Mouse (Mus musculus) embryonic facial prominence, embryonic 12.5 days (tissue): ENCODE results near the gene Agfg1. TPM values are rescaled to one million over a fixed set of nuclear protein-coding genes. Genes with fewer than 3 reads are reported as not detected.

ENCODE experiments used
- ATAC-seq: fragments of 200-750 bp; cut with Nextera tagmentation; 2 replicates; pipeline ENCODE4 v1.8.0; 2017; ENCODE audit not compliant: insufficient number of reproducible peaks, insufficient read depth, low FRiP score, low TSS enrichment
- H3K27ac ChIP-seq: fragments of 300-500 bp; sonication (generic); 2 replicates; pipeline ENCODE4 v1.5.1; 2016; ENCODE audit warnings: mild to moderate bottlenecking
- H3K27me3 ChIP-seq: fragments of 300-500 bp; sonication (generic); 2 replicates; pipeline ENCODE4 v1.6.1; 2016; ENCODE audit warnings: mild to moderate bottlenecking, moderate library complexity
- H3K36me3 ChIP-seq: fragments of 300-500 bp; sonication (generic); 2 replicates; pipeline ENCODE4 v1.6.1; 2016; ENCODE audit warnings: mild to moderate bottlenecking
- H3K4me1 ChIP-seq: fragments of 300-500 bp; sonication (generic); 2 replicates; pipeline ENCODE4 v1.6.1; 2016
- H3K4me2 ChIP-seq: fragments of 300-500 bp; sonication (generic); replicated peaks from 2 replicates; pipeline ENCODE4 v1.6.1; 2016; ENCODE audit warnings: mild to moderate bottlenecking, moderate library complexity
- H3K4me3 ChIP-seq: fragments of 300-500 bp; sonication (generic); 2 replicates; pipeline ENCODE4 v1.5.1; 2016; ENCODE audit warnings: mild to moderate bottlenecking
- H3K9ac ChIP-seq: fragments of 300-500 bp; sonication (generic); 2 replicates; pipeline ENCODE4 v1.6.1; 2016; ENCODE audit warnings: mild to moderate bottlenecking, moderate library complexity
- H3K9me3 ChIP-seq: fragments of 300-500 bp; sonication (generic); 2 replicates; pipeline ENCODE4 v1.6.1; 2016; ENCODE audit warnings: mild to moderate bottlenecking, moderate library complexity
- WGBS: fragments of 180-500 bp; shearing (Covaris S2); methylation state at CpG from one replicate; pipeline ENCODE4 v1.1.7; 2016; 5-methylcytosine and 5-hydroxymethylcytosine counted together
- polyA plus RNA-seq: library from polyadenylated mRNA; unstranded; fragments of >200 nt; fragmentation: Nextera tagmentation; extraction: Ambion mirVana; gene quantifications from 2 replicates; pipeline ENCODE4 v1.2.1, GENCODE M21; 2016

Gene Agfg1
- polyA plus RNA-seq, 1 experiment from 2014 or later: 39.5 TPM

DNA sequence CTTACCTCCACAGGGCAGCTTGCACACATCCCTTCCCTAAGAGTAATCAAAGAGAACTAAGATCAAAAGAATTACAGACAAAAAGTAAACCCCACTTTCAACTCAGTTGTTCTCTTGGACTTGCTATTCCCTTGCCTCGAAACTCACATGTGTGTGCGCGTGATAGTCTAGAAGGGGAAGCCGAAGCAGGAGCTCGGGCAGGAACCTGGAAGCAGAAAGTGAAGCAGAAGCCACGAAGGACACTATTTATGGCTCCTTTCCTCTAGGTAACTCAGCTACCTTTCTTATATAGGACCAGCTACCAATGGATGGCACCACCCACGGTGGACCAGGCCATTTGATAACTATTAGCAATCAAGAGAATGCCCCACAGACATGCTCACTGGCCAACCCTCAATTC lies 13.5 kb upstream of the Agfg1 start:
- no peak for ATAC-seq
- H3K9ac ChIP-seq: no peak overlapping the region
- WGBS: 88% methylated on average over 7 of the region's 7 CpGs
- H3K4me1 ChIP-seq: no peaks in the 10 kb centered on the region
- no peaks in the 10 kb centered on the region for H3K36me3 ChIP-seq
- no peak overlapping the region for H3K4me2 ChIP-seq
- no peaks in the 10 kb centered on the region for H3K27me3 ChIP-seq
- H3K9me3 ChIP-seq: no peaks in the 10 kb centered on the region
- H3K4me3 ChIP-seq: no peak overlapping the region
- H3K27ac ChIP-seq: no peak overlapping the region

DNA sequence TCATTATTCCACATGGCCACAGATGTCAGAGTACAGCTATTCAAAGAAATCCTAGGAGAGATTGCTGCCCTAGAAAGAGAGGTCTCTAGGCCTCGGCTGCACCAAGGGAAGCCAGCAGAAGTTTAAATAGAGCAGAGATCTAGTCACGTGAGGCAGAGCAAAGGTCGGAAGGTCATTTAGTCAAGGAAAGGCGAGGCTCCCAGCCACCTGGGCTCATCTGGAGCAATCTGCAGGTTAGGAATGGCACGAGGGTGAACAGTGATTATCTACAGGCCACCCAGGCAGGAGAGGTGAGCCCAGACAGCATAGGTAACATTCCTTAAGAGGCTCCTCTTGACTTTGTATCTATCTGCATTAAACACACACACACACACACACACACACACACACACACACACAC lies 12.4 kb upstream of the Agfg1 start:
- Histone ChIP-seq H3K9me3 (no peaks in the 10 kb centered on the region), H3K27ac (no peak overlapping the region), H3K4me3 (no peak overlapping the region), H3K9ac (no peak overlapping the region), H3K4me1 (no peaks in the 10 kb centered on the region), H3K36me3 (no peaks in the 10 kb centered on the region), H3K4me2 (no peak overlapping the region), H3K27me3 (no peaks in the 10 kb centered on the region)
- 33% methylated on average over 5 of the region's 5 CpGs for WGBS
- ATAC-seq: no peak

DNA sequence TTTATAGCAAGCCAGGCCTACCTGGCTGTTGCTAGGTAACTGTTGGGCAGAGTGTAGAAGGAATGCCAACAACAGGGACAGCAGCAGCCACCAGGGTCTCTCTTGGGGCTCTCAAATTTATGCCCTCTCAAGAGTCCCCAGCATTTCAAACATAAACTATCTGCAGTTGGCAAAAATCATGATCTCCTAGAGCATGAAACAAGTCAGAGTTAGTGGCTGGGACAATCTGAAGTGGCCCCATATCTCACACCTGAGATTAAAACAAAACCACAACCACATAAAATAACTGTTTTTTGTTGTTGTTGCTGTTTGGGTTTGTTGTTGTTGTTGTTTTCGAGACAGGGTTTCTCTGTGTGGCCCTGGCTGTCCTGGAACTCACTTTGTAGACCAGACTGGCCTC lies 8.5 kb upstream of the Agfg1 start:
- no peak for ATAC-seq

DNA sequence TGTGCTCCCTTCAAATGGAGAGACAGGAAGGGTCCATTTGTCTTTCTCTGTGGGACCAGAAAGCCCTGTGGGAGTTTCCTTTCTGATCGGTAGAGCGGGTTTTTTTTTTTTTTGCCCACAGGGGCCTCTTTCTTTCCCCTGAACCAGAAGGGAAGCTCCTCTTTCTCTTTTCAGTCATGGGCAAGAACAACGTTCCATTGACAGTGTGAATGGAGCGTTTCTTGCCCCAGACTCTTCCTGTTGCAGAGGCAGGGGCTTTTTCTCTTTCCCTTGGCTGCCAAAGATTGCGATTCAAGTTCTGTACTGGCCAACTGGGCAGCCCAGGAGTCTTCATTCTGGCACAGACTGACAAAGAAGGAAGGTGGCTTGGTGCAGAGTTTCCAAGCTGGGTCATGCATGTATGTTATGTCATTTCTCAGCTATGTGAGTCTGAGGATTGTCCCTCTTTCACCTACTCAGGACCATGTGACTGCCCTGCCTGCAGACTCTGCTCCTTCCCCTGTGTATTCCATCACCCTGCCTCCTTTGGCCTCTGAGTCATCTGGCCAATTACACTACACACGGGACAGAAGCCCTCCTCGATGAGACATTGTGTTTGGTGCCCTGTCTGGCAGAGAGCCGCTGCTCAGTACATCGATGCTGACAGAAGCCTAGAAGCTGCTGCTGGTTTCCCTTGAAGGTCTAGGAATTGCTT lies 7.6 kb upstream of the Agfg1 start:
- Histone ChIP-seq H3K27ac (no peak overlapping the region), H3K4me1 (no peaks in the 10 kb centered on the region), H3K9ac (no peak overlapping the region), H3K27me3 (no peaks in the 10 kb centered on the region), H3K36me3 (no peaks in the 10 kb centered on the region), H3K9me3 (no peaks in the 10 kb centered on the region), H3K4me3 (no peak overlapping the region), H3K4me2 (no peak overlapping the region)
- 33% methylated on average over 9 of the region's 9 CpGs for WGBS
- ATAC-seq: no peak

More for the DNA sequence above, 8.5 kb upstream of the Agfg1 start:
- Histone ChIP-seq H3K9ac (no peak overlapping the region), H3K4me1 (no peaks in the 10 kb centered on the region), H3K36me3 (no peaks in the 10 kb centered on the region), H3K4me3 (no peak overlapping the region), H3K27me3 (no peaks in the 10 kb centered on the region), H3K4me2 (no peak overlapping the region), H3K9me3 (no peaks in the 10 kb centered on the region), H3K27ac (no peak overlapping the region)
- WGBS: 90% methylated on average over 1 of the region's 1 CpGs

DNA sequence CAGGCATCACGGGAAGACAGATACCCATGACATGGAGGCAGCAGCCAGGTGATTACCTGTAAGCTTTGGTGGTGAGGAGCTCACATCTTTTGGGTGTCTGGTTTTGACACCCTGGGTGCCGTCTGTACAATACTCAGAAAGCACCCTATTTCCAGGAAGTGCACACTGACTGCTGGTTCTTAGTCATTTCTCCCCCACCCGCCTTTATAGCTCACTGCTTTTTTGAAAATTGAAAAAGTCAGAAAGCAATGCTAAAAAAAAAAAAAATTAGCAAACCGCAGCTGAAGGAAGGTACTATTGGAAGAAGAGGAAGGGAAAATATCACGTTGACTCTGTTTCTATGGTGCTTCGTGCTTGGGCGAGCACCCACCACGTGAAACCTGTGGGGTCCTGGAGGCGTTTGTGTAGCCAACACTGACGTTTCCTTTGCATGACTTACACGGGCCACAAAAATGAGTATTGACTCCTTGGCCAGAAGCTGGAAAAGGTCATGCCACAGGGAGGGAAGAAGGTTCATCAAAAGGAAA lies 6.7 kb upstream of the Agfg1 start:
- no peak overlapping the region for H3K4me2 ChIP-seq
- WGBS: 60% methylated on average over 11 of the region's 11 CpGs
- no peak overlapping the region for H3K9ac ChIP-seq
- no peaks in the 10 kb centered on the region for H3K36me3 ChIP-seq
- no peaks in the 10 kb centered on the region for H3K4me1 ChIP-seq
- ATAC-seq: no peak
- H3K4me3 ChIP-seq: no peak overlapping the region
- H3K9me3 ChIP-seq: no peaks in the 10 kb centered on the region
- H3K27me3 ChIP-seq: no peaks in the 10 kb centered on the region
- H3K27ac ChIP-seq: no peak overlapping the region

DNA sequence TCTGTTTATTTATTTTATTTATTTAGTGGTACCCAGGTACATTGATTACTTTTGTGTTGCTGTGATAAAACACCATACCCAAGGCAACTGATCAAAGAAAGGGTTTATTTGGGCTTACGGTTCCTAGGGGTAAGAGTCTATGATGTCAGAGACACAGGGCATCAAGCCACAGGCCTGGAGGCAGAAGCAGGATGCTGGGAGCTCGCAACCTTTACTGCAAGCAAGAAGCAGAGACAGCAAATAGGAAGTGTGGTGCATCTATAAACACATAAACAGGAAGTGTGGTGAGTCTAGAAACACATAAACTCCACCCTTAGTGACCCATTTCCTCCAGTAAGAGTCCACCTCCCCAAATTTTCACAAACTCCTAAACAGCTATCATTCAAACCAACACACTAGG lies 5.8 kb upstream of the Agfg1 start:
- Histone ChIP-seq H3K36me3 (no peaks in the 10 kb centered on the region), H3K4me2 (no peak overlapping the region), H3K4me3 (no peak overlapping the region), H3K9me3 (no peaks in the 10 kb centered on the region), H3K27me3 (no peaks in the 10 kb centered on the region), H3K4me1 (0 out of 2 replicates have a peak, but pooled peaks cover under 1% of the 10 kb centered on the region), H3K27ac (no peak overlapping the region), H3K9ac (no peak overlapping the region)
- WGBS: 86% methylated on average over 2 of the region's 2 CpGs
- no peak for ATAC-seq

DNA sequence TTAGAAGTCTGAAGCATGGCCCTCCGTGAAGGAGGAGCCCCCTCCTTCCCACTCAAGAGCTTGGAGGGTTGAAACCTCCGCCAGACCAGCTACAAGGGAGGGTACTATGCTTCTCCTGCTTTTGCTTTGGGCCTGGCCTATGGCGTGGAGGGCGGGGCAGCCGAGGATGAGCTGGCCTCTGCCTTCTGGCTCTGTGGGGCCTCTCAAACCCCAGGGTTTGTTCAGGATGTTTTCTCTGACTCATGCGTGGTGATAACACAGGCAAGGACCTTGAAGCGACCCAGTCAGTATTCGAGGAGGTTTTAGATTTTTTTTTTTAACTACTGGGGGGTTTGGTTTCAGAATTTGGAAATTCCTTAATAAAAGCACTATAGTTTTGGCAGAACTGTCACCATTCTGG lies 4.7 kb upstream of the Agfg1 start:
- peaks cover 5% of the 10 kb centered on the region; the same call in 1 of the 2 replicates for H3K4me1 ChIP-seq
- no peak overlapping the region for H3K4me3 ChIP-seq
- no peaks in the 10 kb centered on the region for H3K9me3 ChIP-seq
- no peaks in the 10 kb centered on the region for H3K27me3 ChIP-seq
- H3K4me2 ChIP-seq: no peak overlapping the region
- H3K9ac ChIP-seq: no peak overlapping the region
- H3K36me3 ChIP-seq: no peaks in the 10 kb centered on the region
- WGBS: 61% methylated on average over 8 of the region's 8 CpGs
- no peak for ATAC-seq
- no peak overlapping the region for H3K27ac ChIP-seq

DNA sequence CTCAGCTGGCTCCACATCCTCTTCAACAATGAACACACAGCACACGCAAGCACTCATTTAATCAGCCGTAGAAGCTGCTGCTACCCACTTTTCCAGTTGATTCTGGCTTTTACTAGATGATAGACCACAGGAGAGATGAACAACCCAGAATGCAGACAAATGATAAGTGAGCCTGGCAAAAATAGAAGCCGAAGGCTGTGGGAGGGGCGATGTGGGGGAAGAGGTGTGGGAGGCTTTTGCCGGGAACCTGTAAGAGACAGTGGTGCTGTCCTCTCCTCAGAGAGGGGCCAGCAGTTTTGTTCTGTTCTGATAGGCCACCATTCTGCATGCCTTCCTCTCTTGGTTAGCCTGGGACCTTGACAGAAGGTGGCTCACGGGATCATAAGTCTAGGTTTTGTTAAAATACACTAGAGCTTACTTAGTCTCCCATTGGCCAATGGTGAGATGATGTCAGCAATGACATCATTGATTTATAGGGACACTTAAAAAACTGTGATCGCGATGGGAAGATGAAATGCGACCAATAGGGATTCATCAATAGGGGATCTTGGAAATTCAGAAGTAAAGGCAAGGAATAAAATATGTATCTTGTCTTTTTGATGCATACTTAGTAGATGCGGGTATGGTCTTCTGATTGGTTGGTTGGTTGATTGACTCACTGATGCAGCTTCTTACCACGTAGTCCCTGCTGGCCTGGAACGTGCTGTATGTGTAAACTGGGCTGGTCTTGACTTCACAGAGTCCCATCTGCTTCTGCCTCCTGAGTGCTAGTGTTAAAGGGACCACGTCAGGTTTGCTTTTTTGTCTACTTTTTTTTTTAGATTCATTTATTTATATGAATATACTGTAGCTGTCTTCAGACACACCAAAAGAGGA lies 2.7 kb upstream of the Agfg1 start:
- no peaks in the 10 kb centered on the region for H3K36me3 ChIP-seq
- no peak overlapping the region for H3K9ac ChIP-seq
- peaks cover 14% of the 10 kb centered on the region for H3K4me1 ChIP-seq
- no peaks in the 10 kb centered on the region for H3K9me3 ChIP-seq
- no peaks in the 10 kb centered on the region for H3K27me3 ChIP-seq
- ATAC-seq: no peak
- no peak overlapping the region for H3K4me2 ChIP-seq
- no peak overlapping the region for H3K27ac ChIP-seq
- H3K4me3 ChIP-seq: no peak overlapping the region
- WGBS: 86% methylated on average over 13 of the region's 13 CpGs

DNA sequence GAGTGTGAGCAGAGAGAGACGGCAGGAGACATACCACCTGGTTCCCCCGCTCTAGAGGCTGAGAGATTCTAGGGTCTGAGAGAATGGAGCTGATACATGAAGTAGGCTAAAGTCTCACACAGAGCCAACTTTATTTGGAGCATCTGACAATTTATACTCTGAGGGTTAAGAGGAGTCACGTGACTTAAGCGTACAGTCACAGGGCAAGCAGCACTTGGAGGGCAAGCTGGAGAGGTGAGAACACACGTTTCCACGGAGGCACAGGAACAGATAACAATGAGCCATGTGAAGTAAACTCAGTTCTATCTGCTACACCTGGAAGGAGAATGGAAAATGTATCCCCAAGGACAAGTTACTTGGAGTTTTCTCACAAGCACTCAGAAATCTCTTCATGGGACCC lies 1.7 kb upstream of the Agfg1 start:
- Histone ChIP-seq H3K4me1 (peaks cover 14% of the 10 kb centered on the region), H3K9ac (no peak overlapping the region), H3K9me3 (no peaks in the 10 kb centered on the region), H3K4me3 (no peak overlapping the region), H3K27ac (no peak overlapping the region), H3K36me3 (peaks cover 4% of the 10 kb centered on the region; the same call in 1 of the 2 replicates), H3K4me2 (no peak overlapping the region), H3K27me3 (no peaks in the 10 kb centered on the region)
- WGBS: 81% methylated on average over 6 of the region's 6 CpGs
- ATAC-seq: no peak

DNA sequence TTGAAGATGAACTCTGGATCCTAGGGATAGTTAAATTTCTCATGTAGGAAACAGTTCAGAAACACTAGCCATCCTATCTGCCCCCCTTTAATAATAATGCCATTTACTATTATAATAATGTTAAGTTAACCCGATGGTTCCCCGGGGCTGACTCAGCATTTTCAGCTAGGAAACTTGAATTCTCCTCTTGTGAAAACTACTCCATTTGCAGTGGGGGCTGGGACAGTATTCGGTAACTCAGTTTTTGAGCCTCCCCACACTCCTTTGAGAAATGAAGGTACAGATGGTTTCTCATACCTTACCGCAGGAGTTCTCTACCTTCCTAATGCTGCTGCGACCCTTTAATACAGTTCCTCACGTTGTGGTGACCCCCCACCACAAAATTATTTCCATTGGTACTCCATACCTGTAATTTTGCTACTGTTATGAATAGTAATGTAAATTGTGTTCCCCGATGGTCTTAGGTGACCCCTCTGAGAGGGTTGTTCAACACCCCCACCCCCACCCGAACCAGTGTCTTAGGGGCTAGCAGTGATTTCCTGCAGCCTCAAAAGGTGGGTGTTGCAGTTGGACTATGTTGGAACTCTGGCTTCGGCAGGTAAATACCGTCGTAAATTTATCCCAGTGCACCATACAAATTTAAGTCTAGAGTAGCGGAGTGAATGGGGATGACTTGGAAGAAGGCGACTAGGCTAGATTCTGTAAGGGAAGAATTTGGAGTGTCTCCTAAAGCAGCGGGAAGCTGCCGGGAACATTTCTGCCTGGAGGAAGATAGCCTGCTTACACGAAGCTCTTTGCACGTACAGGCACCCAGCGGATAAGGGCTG lies 601 bp upstream of the Agfg1 start:
- no peaks in the 10 kb centered on the region for H3K9me3 ChIP-seq
- H3K4me3 ChIP-seq: peak overlapping the region; percentile 99
- no peak overlapping the region for H3K9ac ChIP-seq
- WGBS: 30% methylated on average over 18 of the region's 18 CpGs
- H3K27me3 ChIP-seq: no peaks in the 10 kb centered on the region
- no peak overlapping the region for H3K27ac ChIP-seq
- H3K4me1 ChIP-seq: peaks cover 14% of the 10 kb centered on the region
- peaks cover 4% of the 10 kb centered on the region; the same call in 1 of the 2 replicates for H3K36me3 ChIP-seq
- peak overlapping the region; percentile 87 for H3K4me2 ChIP-seq
- ATAC-seq: peak; percentile 37; the same call in 1 of the 2 replicates

DNA sequence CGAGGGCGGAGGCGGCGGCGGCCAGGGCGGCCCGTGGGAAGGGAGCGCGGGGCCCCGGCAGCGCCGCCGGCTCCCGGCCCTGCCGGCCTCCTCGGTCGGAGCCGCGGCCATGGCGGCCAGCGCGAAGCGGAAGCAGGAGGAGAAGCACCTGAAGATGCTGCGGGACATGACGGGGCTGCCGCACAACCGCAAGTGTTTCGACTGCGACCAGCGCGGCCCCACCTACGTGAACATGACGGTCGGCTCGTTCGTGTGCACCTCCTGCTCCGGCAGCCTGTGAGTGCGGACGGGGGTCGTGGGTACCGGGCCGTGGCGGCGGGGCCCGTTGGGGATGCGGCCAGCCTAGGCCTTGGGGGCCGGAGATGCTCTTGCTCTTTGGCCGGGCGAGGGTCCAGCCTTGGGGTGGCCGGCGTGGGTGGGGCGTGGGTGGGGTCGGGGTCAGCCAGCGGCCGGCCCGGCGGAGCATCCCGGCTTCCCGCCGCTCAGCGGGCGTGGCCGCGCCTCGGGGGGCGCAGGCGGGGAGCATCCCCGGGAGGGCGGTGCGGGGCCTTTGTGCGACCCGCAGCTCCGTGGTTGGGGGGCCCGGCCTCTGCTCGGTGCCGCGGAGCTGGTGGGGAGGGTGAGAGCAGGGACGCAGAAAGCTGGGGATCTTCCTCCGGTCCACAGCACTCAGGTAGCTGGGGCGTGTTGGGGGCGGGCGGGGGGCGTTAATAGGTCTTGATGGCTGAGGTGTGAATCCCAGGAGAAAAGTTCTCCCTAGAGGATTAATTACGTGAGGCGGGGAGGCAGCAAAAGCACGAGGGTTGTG lies 535 bp downstream of the Agfg1 start:
- no peak for ATAC-seq
- Histone ChIP-seq H3K36me3 (peaks cover 4% of the 10 kb centered on the region; the same call in 1 of the 2 replicates), H3K27ac (peak overlapping the region; percentile 82), H3K4me3 (peak overlapping the region; percentile 99), H3K27me3 (no peaks in the 10 kb centered on the region), H3K9me3 (no peaks in the 10 kb centered on the region), H3K9ac (peak overlapping the region; percentile 96), H3K4me1 (peaks cover 14% of the 10 kb centered on the region), H3K4me2 (peak overlapping the region; percentile 87)
- under 1% methylated on average over 71 of the region's 86 CpGs for WGBS
